Mouse (Mus musculus) hindbrain, embryonic 14.5 days (tissue): ENCODE results near the gene Frmd8. TPM values are rescaled to one million over a fixed set of nuclear protein-coding genes. Genes with fewer than 3 reads are reported as not detected.

ENCODE experiments used
- ATAC-seq: fragments of 200-750 bp; cut with Nextera tagmentation; 2 replicates; pipeline ENCODE4 v1.8.0; 2017; ENCODE audit warnings: moderate number of reproducible peaks, mild to moderate bottlenecking, moderate TSS enrichment, moderate library complexity; ENCODE audit not compliant: low FRiP score
- DNase-seq: peaks from one replicate; pipeline ENCODE4 v3.0.0-alpha.2; 2015; ENCODE audit warnings: low spot score
- H3K27ac ChIP-seq: fragments of 300-500 bp; sonication (generic); 2 replicates; pipeline ENCODE4 v1.5.1; 2014; ENCODE audit warnings: mild to moderate bottlenecking, moderate library complexity
- H3K27me3 ChIP-seq: fragments of 300-500 bp; sonication (generic); 2 replicates; pipeline ENCODE4 v1.6.1; 2014; ENCODE audit warnings: mild to moderate bottlenecking, low read length, mixed read lengths; ENCODE audit not compliant: control insufficient read depth, insufficient read depth
- H3K36me3 ChIP-seq: fragments of 300-500 bp; sonication (generic); replicated peaks from 2 replicates; pipeline ENCODE4 v1.6.1; 2014; ENCODE audit not compliant: control insufficient read depth, insufficient read depth
- H3K4me1 ChIP-seq: fragments of 300-500 bp; sonication (generic); replicated peaks from 2 replicates; pipeline ENCODE4 v1.6.1; 2014; ENCODE audit warnings: antibody characterized with exemption, low read length, mixed read lengths; ENCODE audit not compliant: control insufficient read depth, insufficient read depth
- H3K4me2 ChIP-seq: fragments of 300-500 bp; sonication (generic); replicated peaks from 2 replicates; pipeline ENCODE4 v1.6.1; 2014; ENCODE audit warnings: mild to moderate bottlenecking, moderate library complexity
- H3K4me3 ChIP-seq: fragments of 300-500 bp; sonication (generic); replicated peaks from 2 replicates; pipeline ENCODE4 v1.5.1; 2014; ENCODE audit warnings: mild to moderate bottlenecking, low read length
- H3K9ac ChIP-seq: fragments of 300-500 bp; sonication (generic); 2 replicates; pipeline ENCODE4 v1.6.1; 2014
- H3K9me3 ChIP-seq: fragments of 300-500 bp; sonication (generic); 2 replicates; pipeline ENCODE4 v1.6.1; 2016; ENCODE audit warnings: low read length; ENCODE audit not compliant: control insufficient read depth
- WGBS: fragments of 180-500 bp; shearing (Covaris S2); extraction: QIAGEN DNeasy Blood & Tissue Kit; methylation state at CpG from one replicate; pipeline ENCODE4 v1.1.7; 2014; 5-methylcytosine and 5-hydroxymethylcytosine counted together
- polyA plus RNA-seq: library from polyadenylated mRNA; unstranded; fragments of >200 nt; fragmentation: Nextera tagmentation; extraction: Ambion mirVana; gene quantifications from 2 replicates; pipeline ENCODE4 v1.2.1, GENCODE M21; 2014

The Frmd8 gene
- polyA plus RNA-seq, 1 experiment from 2014 or later = 11.3 TPM

DNA sequence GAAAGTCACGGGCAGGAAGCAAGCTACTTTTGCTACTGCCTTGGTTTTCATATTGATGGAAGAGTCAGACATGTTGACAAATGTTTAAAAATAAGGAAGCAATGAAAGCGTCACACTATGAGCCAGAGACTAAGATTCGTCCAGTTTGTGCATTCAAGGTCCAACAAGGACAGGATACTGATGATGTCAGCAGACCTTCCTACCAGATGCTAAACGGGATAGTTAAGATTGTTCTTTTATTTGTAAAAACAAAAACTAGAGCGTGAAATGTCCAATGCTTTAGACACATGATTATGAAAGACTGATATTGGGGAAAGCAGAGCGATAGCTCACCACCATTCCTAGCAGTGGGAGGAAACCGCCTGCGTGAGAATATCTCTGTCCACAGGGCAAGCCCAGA is 37.5 kb downstream of the Frmd8 start:
- no peak overlapping the region for H3K4me2 ChIP-seq
- H3K36me3 ChIP-seq = no peaks in the 10 kb centered on the region
- H3K27me3 ChIP-seq = no peaks in the 10 kb centered on the region
- no peak overlapping the region for H3K27ac ChIP-seq
- peaks cover 8% of the 10 kb centered on the region for H3K4me1 ChIP-seq
- H3K9me3 ChIP-seq = no peaks in the 10 kb centered on the region
- no peak overlapping the region for H3K9ac ChIP-seq
- DNase-seq (no peak), ATAC-seq (no peak)
- WGBS = 90% methylated on average over 8 of the region's 8 CpGs
- no peak overlapping the region for H3K4me3 ChIP-seq

GRCm38 (mm10) chr19:5836941-5837572 is 38.0 kb downstream of the Frmd8 start:
- peaks cover 3% of the 10 kb centered on the region for H3K4me1 ChIP-seq
- H3K27ac ChIP-seq = no peak overlapping the region
- 76% methylated on average over 10 of the region's 10 CpGs for WGBS
- H3K9ac ChIP-seq = no peak overlapping the region
- H3K9me3 ChIP-seq = no peaks in the 10 kb centered on the region
- no peak for DNase-seq
- H3K36me3 ChIP-seq = no peaks in the 10 kb centered on the region
- no peak overlapping the region for H3K4me3 ChIP-seq
- no peak overlapping the region for H3K4me2 ChIP-seq
- H3K27me3 ChIP-seq = no peaks in the 10 kb centered on the region
- no peak for ATAC-seq

- H3K9me3 ChIP-seq = no peaks in the 10 kb centered on the region
- 82% methylated on average over 8 of the region's 8 CpGs for WGBS
Measured at GRCm38 (mm10) chr19:5835922-5836430, 39.1 kb downstream of the Frmd8 start.

DNA sequence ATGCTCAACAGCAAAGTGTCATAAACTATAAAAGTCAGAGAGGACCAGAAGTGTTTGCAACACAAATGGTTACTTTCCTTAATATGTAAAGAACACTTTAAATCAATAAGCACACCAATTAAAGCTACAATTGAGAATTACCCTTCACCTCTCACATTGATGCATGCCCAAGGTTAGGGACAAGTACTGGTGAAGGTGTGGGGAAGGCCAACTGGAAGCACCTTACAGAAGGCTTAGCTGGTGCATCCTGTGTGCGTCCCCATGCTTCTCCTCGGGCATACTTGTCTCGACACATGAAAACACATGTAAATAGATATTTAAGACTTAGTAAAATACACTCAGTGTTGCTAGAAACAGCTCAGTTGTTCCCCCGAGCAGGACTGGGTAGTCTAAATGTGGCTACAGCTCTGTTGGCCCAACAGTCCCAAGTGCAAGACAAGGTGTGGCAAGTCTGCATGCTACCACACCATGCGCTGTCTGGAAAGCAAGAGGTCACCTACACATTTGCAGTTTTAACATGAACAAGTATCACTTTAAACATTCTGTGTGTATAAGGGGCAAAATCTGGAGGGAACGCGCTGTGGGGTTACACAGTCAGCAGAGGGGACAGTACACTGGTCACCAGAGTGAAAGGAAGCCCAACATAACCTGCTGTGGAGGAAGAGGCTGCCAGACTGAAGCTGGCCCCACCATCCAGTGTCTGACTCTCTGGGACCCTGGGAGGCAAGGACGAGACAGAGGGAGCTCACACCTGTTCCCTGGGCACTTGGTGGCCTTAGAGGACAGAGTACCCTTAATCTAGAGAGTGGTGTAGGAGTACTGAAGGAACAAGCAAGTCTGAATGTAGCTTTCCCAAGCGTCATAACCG is 39.8 kb downstream of the Frmd8 start:
- H3K4me3 ChIP-seq = no peak overlapping the region
- no peak overlapping the region for H3K9ac ChIP-seq
- H3K9me3 ChIP-seq = no peaks in the 10 kb centered on the region
- no peak for DNase-seq
- ATAC-seq = no peak
- H3K4me2 ChIP-seq = no peak overlapping the region
- H3K27me3 ChIP-seq = no peaks in the 10 kb centered on the region
- H3K4me1 ChIP-seq = no peaks in the 10 kb centered on the region
- 93% methylated on average over 10 of the region's 10 CpGs for WGBS
- H3K27ac ChIP-seq = no peak overlapping the region
- no peaks in the 10 kb centered on the region for H3K36me3 ChIP-seq

More at GRCm38 (mm10) chr19:5835922-5836430, 39.1 kb downstream of the Frmd8 start:
- DNase-seq (no peak), ATAC-seq (no peak)
- no peak overlapping the region for H3K4me3 ChIP-seq
- no peaks in the 10 kb centered on the region for H3K36me3 ChIP-seq
- no peaks in the 10 kb centered on the region for H3K27me3 ChIP-seq
- H3K4me1 ChIP-seq = no peaks in the 10 kb centered on the region
- H3K4me2 ChIP-seq = no peak overlapping the region
- no peak overlapping the region for H3K27ac ChIP-seq
- H3K9ac ChIP-seq = no peak overlapping the region

DNA sequence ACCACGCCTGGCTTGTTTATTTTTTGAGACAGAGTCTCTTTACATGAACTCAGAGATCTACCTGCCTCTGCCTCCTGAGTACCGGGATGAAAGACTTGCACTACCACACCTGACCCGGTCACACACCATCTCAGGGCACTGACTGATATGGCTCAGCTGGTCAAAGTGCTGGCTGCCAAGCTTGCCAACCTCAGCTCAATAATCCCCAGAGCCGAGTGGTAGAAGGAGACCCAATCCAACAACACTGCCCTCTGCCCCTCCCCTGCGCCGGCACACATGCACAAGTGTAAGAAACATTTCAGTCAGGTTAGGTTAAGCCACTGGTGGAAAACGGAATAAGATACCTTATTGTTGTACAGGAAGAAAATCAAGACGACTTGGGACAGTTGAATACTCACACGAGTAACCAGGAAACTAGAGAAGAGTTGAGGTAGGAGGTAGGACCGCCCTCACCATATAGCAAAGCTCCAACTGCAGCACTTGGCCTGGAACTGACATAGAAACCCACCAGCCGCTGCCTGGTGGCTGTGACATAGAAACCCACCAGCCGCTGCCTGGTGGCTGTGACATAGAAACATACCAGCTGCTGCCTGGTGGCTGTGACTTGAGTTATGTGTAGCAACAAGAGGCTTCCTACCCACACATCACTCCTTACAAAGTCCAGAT is 40.7 kb downstream of the Frmd8 start:
- ATAC-seq = no peak
- DNase-seq = no peak
- no peak overlapping the region for H3K4me3 ChIP-seq
- WGBS = 95% methylated on average over 12 of the region's 12 CpGs
- H3K27ac ChIP-seq = no peak overlapping the region
- H3K27me3 ChIP-seq = no peaks in the 10 kb centered on the region
- H3K9ac ChIP-seq = no peak overlapping the region
- H3K4me1 ChIP-seq = no peaks in the 10 kb centered on the region
- no peaks in the 10 kb centered on the region for H3K9me3 ChIP-seq
- H3K36me3 ChIP-seq = no peaks in the 10 kb centered on the region
- no peak overlapping the region for H3K4me2 ChIP-seq

DNA sequence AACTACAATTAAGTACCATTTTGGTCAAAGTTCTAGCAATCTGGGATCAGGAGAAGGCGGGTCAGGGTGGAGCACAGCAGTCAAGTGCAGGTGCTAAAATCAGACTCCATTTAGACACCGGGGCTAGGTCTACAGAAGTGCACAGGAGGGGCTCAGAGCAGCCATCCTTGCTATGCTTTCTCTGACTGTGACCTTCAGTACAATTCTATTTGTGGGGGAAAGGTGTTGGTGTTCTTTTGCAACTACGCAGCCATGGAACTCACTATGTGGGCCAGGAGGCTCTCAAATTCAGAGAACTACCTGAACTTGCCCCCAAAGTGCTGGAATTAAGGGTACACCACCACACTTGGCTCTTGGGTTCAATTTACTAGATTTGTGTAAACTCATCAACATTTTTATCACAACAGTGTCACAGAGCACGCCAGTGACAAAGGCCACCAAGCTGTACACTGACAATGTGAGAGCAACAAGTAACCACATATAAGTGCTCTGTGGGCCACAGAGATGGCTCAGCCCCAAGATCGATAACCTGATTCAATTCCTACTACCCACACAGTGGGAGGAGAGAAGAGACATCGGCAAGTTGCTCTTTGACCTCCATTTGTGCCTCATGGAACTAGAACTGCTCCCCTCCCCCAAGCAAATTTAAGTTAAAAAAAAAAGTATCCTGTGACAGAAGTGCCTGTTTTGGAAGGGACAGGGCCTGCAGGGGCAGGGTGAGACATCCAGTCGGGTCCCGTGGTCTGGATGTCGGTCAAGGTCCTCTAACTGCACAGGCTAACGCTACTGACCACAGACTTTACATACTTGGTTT is 41.6 kb downstream of the Frmd8 start:
- DNase-seq = no peak
- no peak for ATAC-seq
- Histone ChIP-seq H3K4me2 (no peak overlapping the region), H3K27ac (no peak overlapping the region), H3K9ac (no peak overlapping the region), H3K36me3 (no peaks in the 10 kb centered on the region), H3K4me1 (no peaks in the 10 kb centered on the region), H3K27me3 (no peaks in the 10 kb centered on the region), H3K4me3 (no peak overlapping the region), H3K9me3 (no peaks in the 10 kb centered on the region)
- WGBS = 87% methylated on average over 10 of the region's 10 CpGs

DNA sequence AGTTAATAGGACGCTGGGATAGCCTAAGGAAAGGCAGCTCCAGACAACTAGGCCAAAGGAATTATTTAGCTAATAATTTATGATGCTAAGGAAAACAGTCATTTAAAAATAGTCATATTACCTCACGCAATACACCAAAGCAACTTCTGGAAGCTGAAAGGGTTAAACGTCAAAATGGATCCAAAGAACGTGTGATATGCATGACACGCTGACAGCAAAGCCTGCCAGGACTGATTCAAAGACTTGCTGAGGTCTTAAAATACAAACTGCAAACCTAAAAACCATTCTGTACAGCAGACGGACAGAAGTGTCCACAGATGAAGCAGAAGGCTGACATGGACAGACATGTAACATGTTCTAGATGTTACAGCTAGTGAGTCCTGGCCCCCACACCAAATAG is 42.7 kb downstream of the Frmd8 start:
- 83% methylated on average over 6 of the region's 6 CpGs for WGBS
- Histone ChIP-seq H3K9me3 (no peaks in the 10 kb centered on the region), H3K4me1 (no peaks in the 10 kb centered on the region), H3K27me3 (no peaks in the 10 kb centered on the region), H3K36me3 (no peaks in the 10 kb centered on the region), H3K4me3 (no peak overlapping the region), H3K4me2 (no peak overlapping the region), H3K27ac (no peak overlapping the region), H3K9ac (no peak overlapping the region)
- DNase-seq (no peak), ATAC-seq (no peak)

GRCm38 (mm10) chr19:5831958-5832320 is 43.1 kb downstream of the Frmd8 start:
- H3K4me1 ChIP-seq = no peaks in the 10 kb centered on the region
- H3K27me3 ChIP-seq = no peaks in the 10 kb centered on the region
- DNase-seq = no peak
- ATAC-seq = no peak
- no peaks in the 10 kb centered on the region for H3K36me3 ChIP-seq
- WGBS = 91% methylated on average over 4 of the region's 4 CpGs
- no peak overlapping the region for H3K27ac ChIP-seq
- no peak overlapping the region for H3K9ac ChIP-seq
- H3K4me3 ChIP-seq = no peak overlapping the region
- no peak overlapping the region for H3K4me2 ChIP-seq
- no peaks in the 10 kb centered on the region for H3K9me3 ChIP-seq
